Mouse (Mus musculus): Measurements from ENCODE around the gene Tmem140. TPM values are rescaled to one million over a fixed set of nuclear protein-coding genes. Genes with fewer than 3 reads are reported as not detected.

The Tmem140 gene
- polyA plus RNA-seq, 1 experiment = 0.31 TPM

- no peak for TF ChIP-seq GATA1 (IDR thresholded peaks at IDR 0.05; ENCODE audit: low read length)
Observed at GRCm38 (mm10) chr6:34914462-34914861, 51.5 kb downstream of the Tmem140 start.

- no peak for TF ChIP-seq GATA1 (IDR thresholded peaks at IDR 0.05; ENCODE audit: low read length)
Observed at GRCm38 (mm10) chr6:34919146-34919545, 56.2 kb downstream of the Tmem140 start.

GRCm38 (mm10) chr6:34919956-34920355, 57.0 kb downstream of the Tmem140 start, which contains the start of gene Stra8:
Gene Stra8 (plus strand): TSS chr6:34920163.
- no peak for TF ChIP-seq GATA1 (IDR thresholded peaks at IDR 0.05; ENCODE audit: low read length)

GRCm38 (mm10) chr6:34920631-34921030, 57.7 kb downstream of the Tmem140 start:
- no peak for TF ChIP-seq GATA1 (IDR thresholded peaks at IDR 0.05; ENCODE audit: low read length)

GRCm38 (mm10) chr6:34921941-34922340, 59.0 kb downstream of the Tmem140 start:
- TF ChIP-seq GATA1 (IDR thresholded peaks at IDR 0.05; ENCODE audit: low read length) = no peak

Other genes starting within 250 kb of the Tmem140 start
- gene Agbl3, start 82.7 kb upstream of the Tmem140 start, polyA plus RNA-seq (2012) = not detected in 2 replicates
- gene Cyren, start 14.9 kb downstream of the Tmem140 start, polyA plus RNA-seq (2012) = 8.7 and 11.3 TPM in 2 replicates
- 14.8 and 15.9 TPM in 2 replicates for gene Wdr91, start 47.7 kb downstream of the Tmem140 start, polyA plus RNA-seq (2012)
- gene Stra8, start 57.0 kb downstream of the Tmem140 start, polyA plus RNA-seq (2012) = not detected in 2 replicates
- 0.11 and 0.23 TPM in 2 replicates for gene Slc23a4, start 125.3 kb downstream of the Tmem140 start, polyA plus RNA-seq (2012)